Mouse (Mus musculus) neural tube, embryonic 11.5 days (tissue): ENCODE measurements around the gene Lrfn4. TPM values are rescaled to one million over a fixed set of nuclear protein-coding genes. Genes with fewer than 3 reads are reported as not detected.

ENCODE experiments used
- ATAC-seq: fragments of 200-750 bp; cut with Nextera tagmentation; 2 replicates; pipeline ENCODE4 v1.8.0; 2017; ENCODE audit warnings: moderate number of reproducible peaks, mild to moderate bottlenecking, moderate TSS enrichment, moderate library complexity; ENCODE audit not compliant: insufficient read depth, low FRiP score, low TSS enrichment
- DNase-seq: peaks from one replicate; pipeline ENCODE4 v3.0.0-alpha.2; 2015; ENCODE audit warnings: low spot score
- H3K27ac ChIP-seq: fragments of 300-500 bp; sonication (generic); 2 replicates; pipeline ENCODE4 v1.5.1; 2014; ENCODE audit warnings: low read depth, mild to moderate bottlenecking, low read length
- H3K27me3 ChIP-seq: fragments of 300-500 bp; sonication (generic); 2 replicates; pipeline ENCODE4 v1.6.1; 2014; ENCODE audit warnings: mild to moderate bottlenecking, low read length, mixed read lengths; ENCODE audit not compliant: control insufficient read depth, insufficient read depth
- H3K36me3 ChIP-seq: fragments of 300-500 bp; sonication (generic); 2 replicates; pipeline ENCODE4 v1.6.1; 2014; ENCODE audit warnings: mild to moderate bottlenecking, low read length, moderate library complexity, mixed read lengths; ENCODE audit not compliant: control insufficient read depth, insufficient read depth
- H3K4me1 ChIP-seq: fragments of 300-500 bp; sonication (generic); 2 replicates; pipeline ENCODE4 v1.6.1; 2014; ENCODE audit warnings: low read length, mixed read lengths; ENCODE audit not compliant: control insufficient read depth, insufficient read depth
- H3K4me2 ChIP-seq: fragments of 300-500 bp; sonication (generic); 2 replicates; pipeline ENCODE4 v1.6.1; 2014; ENCODE audit warnings: low read depth, mild to moderate bottlenecking, moderate library complexity
- H3K4me3 ChIP-seq: fragments of 300-500 bp; sonication (generic); 2 replicates; pipeline ENCODE4 v1.5.1; 2014; ENCODE audit warnings: low read depth, low read length
- H3K9ac ChIP-seq: fragments of 300-500 bp; sonication (generic); 2 replicates; pipeline ENCODE4 v1.6.1; 2014; ENCODE audit warnings: mild to moderate bottlenecking, low read length
- H3K9me3 ChIP-seq: fragments of 300-500 bp; sonication (generic); 2 replicates; pipeline ENCODE4 v1.6.1; 2016; ENCODE audit warnings: low read length; ENCODE audit not compliant: control insufficient read depth
- WGBS: fragments of 180-500 bp; shearing (Covaris S2); extraction: QIAGEN DNeasy Blood & Tissue Kit; methylation state at CpG from one replicate; pipeline ENCODE4 v1.1.7; 2014; 5-methylcytosine and 5-hydroxymethylcytosine counted together
- polyA plus RNA-seq: library from polyadenylated mRNA; unstranded; fragments of >200 nt; fragmentation: Nextera tagmentation; extraction: Ambion mirVana; gene quantifications from 2 replicates; pipeline ENCODE4 v1.2.1, GENCODE M21; 2014

Gene Lrfn4
- polyA plus RNA-seq, 1 experiment from 2014 or later, result 10.0 TPM

DNA sequence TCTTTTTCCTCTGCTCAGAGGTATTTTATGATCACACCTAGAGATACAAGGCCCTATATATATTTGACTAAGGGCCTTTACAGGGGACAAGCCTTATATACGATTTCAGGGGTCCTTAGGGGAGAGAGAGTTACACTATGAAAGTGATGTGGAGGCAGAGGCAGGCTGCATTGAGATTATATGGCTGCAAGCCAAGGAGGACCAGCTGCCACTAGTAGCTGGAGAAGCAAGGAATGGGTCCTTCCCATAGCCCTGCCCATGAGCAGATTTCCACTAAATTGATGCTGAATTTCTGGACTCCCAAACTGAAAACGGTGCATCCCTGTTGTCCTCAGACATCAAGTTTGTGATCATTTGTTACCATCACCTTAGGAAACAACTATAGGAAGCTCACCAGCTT lies 31.6 kb downstream of the Lrfn4 start:
- Histone ChIP-seq H3K27ac (no peak overlapping the region), H3K4me1 (no peaks in the 10 kb centered on the region), H3K4me2 (no peak overlapping the region), H3K4me3 (no peak overlapping the region), H3K9me3 (no peaks in the 10 kb centered on the region), H3K9ac (no peak overlapping the region), H3K36me3 (no peaks in the 10 kb centered on the region), H3K27me3 (no peaks in the 10 kb centered on the region)
- DNase-seq (no peak), ATAC-seq (no peak)
- WGBS, result 85% methylated on average over 2 of the region's 2 CpGs

DNA sequence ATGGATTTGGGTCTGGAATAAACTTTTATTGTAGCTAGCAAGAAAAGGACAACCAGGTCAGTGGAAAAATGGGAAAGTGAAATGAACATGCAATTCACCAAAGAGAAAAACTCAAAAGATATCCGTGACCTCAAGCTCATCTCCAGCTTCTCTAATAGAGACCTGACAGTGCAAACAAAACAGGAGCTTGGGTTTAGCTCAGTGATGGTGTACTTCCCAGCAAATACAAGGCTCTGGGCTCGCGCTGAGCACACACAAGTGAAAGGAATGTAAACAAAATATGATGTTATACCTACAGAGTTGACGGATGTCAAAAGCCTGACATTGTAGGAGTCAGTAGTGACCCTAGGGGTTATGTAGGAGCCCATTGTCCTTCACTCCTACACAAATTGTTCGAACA lies 36.2 kb downstream of the Lrfn4 start:
- no peaks in the 10 kb centered on the region for H3K9me3 ChIP-seq
- WGBS, result 84% methylated on average over 5 of the region's 5 CpGs

DNA sequence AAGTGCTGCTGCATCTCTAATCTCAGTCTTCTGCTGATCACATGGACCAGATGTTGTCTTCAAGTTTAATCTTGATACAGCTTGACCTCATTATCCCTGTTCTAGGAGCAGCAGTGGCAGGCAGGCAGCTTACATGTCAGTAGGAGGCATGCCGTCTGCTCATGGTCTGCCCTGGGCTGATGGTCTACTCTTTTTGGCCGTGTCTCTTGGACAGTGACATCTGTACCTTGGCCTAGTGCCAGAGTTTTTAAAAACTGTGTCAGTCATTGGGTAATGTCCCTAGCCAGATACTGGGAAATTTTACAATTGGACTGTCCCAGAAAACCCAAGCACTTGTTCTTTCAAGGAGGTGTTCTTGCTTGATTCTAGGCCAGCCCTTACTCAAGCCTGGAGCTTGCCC lies 36.7 kb downstream of the Lrfn4 start:
- H3K27me3 ChIP-seq, result no peaks in the 10 kb centered on the region
- no peak overlapping the region for H3K9ac ChIP-seq
- 75% methylated on average over 2 of the region's 2 CpGs for WGBS
- H3K9me3 ChIP-seq, result no peaks in the 10 kb centered on the region
- DNase-seq (no peak), ATAC-seq (no peak)
- no peak overlapping the region for H3K27ac ChIP-seq
- H3K4me2 ChIP-seq, result no peak overlapping the region
- no peaks in the 10 kb centered on the region for H3K4me1 ChIP-seq
- H3K4me3 ChIP-seq, result no peak overlapping the region
- no peaks in the 10 kb centered on the region for H3K36me3 ChIP-seq

More for the DNA sequence above, 36.2 kb downstream of the Lrfn4 start:
- no peaks in the 10 kb centered on the region for H3K27me3 ChIP-seq
- no peak overlapping the region for H3K4me2 ChIP-seq
- H3K9ac ChIP-seq, result no peak overlapping the region
- H3K4me1 ChIP-seq, result no peaks in the 10 kb centered on the region
- no peaks in the 10 kb centered on the region for H3K36me3 ChIP-seq
- ATAC-seq, result no peak
- DNase-seq, result no peak
- H3K4me3 ChIP-seq, result no peak overlapping the region
- H3K27ac ChIP-seq, result no peak overlapping the region

DNA sequence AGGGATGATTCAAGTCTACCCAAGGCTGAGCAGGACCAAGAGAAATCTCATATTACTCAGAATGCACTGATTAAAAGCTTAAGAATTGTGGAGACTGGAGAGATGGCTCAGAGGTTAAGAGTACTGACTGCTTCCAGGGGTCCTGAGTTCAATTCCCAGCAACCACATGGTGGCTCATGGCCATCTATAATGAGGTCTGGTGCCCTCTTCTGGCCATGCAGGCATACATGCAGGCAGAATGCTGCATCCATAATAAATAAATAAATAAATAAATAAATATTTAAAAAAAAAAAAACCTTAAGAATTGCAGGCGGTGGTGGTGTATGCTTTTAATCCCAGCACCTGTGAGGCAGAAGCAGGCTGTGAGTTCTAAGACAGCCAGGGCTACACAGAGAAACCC lies 42.2 kb downstream of the Lrfn4 start:
- WGBS, result 93% methylated on average over 1 of the region's 1 CpGs

DNA sequence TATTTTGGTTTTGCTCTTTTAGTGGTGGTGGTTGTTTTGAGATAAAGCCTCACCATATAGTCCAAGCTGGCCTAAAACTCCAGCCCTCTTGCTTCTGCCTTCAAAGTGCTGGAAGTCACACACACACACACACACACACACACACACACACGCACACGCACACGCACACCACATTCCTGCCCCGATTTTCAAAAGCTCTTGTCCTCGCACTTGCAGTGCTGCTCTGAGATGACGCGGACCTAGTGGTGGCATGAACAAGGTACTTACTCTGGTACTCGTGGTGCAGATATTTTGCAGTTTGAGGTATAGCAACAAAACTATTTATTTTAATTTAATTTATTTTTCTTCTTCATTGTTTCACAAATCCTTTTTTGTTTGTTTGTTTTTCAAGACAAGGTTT lies 43.0 kb downstream of the Lrfn4 start:
- WGBS, result 92% methylated on average over 8 of the region's 8 CpGs
- no peaks in the 10 kb centered on the region for H3K9me3 ChIP-seq
- no peak overlapping the region for H3K4me2 ChIP-seq
- H3K27me3 ChIP-seq, result no peaks in the 10 kb centered on the region
- DNase-seq (no peak), ATAC-seq (no peak)
- no peak overlapping the region for H3K4me3 ChIP-seq
- no peak overlapping the region for H3K9ac ChIP-seq
- H3K27ac ChIP-seq, result no peak overlapping the region
- H3K36me3 ChIP-seq, result no peaks in the 10 kb centered on the region
- no peaks in the 10 kb centered on the region for H3K4me1 ChIP-seq

More for the DNA sequence above, 42.2 kb downstream of the Lrfn4 start:
- no peaks in the 10 kb centered on the region for H3K9me3 ChIP-seq
- H3K4me3 ChIP-seq, result no peak overlapping the region
- H3K4me1 ChIP-seq, result no peaks in the 10 kb centered on the region
- H3K9ac ChIP-seq, result no peak overlapping the region
- no peaks in the 10 kb centered on the region for H3K27me3 ChIP-seq
- ATAC-seq, result no peak
- no peak overlapping the region for H3K4me2 ChIP-seq
- DNase-seq, result no peak
- no peaks in the 10 kb centered on the region for H3K36me3 ChIP-seq
- no peak overlapping the region for H3K27ac ChIP-seq

DNA sequence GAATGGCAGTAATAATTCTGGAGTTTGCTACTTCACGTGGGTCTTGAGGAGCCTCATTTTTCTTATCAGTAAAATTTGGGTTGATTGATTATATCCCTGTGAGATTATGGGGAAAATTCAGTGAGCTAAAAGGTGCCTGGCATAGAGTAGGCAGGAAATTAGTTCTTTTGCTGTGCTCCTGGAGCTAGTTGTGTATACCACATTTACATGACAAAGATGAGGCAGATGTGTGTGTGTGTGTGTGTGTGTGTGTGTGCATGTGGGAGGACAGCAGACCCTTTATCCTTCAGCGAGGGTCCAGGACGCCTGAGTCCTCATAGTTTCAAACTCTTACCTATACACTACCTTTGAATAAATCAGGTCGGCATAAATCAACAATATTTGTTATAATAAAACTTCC lies 43.4 kb downstream of the Lrfn4 start:
- DNase-seq (no peak), ATAC-seq (no peak)
- Histone ChIP-seq H3K4me3 (no peak overlapping the region), H3K4me1 (no peaks in the 10 kb centered on the region), H3K9ac (no peak overlapping the region), H3K36me3 (no peaks in the 10 kb centered on the region), H3K27ac (no peak overlapping the region), H3K9me3 (no peaks in the 10 kb centered on the region), H3K4me2 (no peak overlapping the region), H3K27me3 (no peaks in the 10 kb centered on the region)
- 75% methylated on average over 4 of the region's 4 CpGs for WGBS

DNA sequence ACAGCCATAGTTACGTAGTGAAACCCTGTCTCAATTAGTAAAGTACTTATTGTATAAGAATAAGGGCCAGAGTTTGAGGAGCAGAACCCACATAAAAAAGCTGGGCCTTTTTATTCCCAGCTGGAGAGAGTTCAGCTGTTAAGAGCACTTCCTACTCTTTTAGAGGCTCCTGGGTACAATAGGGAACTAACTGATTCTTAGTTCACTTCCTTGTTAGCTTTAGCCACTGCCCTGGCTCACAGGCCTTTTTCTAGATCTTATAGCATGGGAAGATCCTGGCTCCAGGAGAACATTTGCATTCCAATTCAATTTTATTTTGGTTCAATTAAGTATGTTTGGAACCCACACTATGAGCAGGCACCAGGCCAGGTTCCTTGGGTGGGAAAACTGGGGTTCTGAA lies 43.8 kb downstream of the Lrfn4 start:
- DNase-seq, result no peak
- H3K9ac ChIP-seq, result no peak overlapping the region
- no peaks in the 10 kb centered on the region for H3K4me1 ChIP-seq
- H3K9me3 ChIP-seq, result no peaks in the 10 kb centered on the region
- H3K4me3 ChIP-seq, result no peak overlapping the region
- H3K27ac ChIP-seq, result no peak overlapping the region
- ATAC-seq, result no peak
- H3K36me3 ChIP-seq, result no peaks in the 10 kb centered on the region
- 88% methylated on average over 1 of the region's 1 CpGs for WGBS
- H3K27me3 ChIP-seq, result no peaks in the 10 kb centered on the region
- no peak overlapping the region for H3K4me2 ChIP-seq

DNA sequence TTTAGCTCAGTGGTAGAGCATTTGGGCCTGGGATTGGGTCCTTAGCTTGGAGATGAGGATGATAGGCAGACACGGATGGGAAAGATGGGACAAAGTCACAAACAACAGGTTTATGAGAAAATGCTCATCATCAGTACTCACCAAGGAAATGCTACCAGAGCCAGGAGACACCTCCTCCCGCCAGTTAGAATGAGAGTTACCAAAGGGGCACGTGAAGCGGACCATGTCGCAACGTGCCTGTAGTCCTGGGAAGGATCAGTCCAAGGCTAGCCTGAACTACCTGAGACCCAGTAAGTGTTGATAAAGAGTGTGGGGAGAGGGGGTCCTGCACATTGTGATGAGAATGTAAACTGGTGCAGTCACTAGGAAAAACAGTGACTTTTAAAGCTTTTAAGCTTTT lies 44.7 kb downstream of the Lrfn4 start:
- WGBS, result 90% methylated on average over 6 of the region's 6 CpGs
- ATAC-seq, result no peak
- H3K9me3 ChIP-seq, result no peaks in the 10 kb centered on the region
- H3K4me1 ChIP-seq, result no peaks in the 10 kb centered on the region
- H3K27me3 ChIP-seq, result no peaks in the 10 kb centered on the region
- no peak overlapping the region for H3K4me3 ChIP-seq
- H3K4me2 ChIP-seq, result no peak overlapping the region
- no peaks in the 10 kb centered on the region for H3K36me3 ChIP-seq
- DNase-seq, result no peak
- no peak overlapping the region for H3K27ac ChIP-seq
- no peak overlapping the region for H3K9ac ChIP-seq

DNA sequence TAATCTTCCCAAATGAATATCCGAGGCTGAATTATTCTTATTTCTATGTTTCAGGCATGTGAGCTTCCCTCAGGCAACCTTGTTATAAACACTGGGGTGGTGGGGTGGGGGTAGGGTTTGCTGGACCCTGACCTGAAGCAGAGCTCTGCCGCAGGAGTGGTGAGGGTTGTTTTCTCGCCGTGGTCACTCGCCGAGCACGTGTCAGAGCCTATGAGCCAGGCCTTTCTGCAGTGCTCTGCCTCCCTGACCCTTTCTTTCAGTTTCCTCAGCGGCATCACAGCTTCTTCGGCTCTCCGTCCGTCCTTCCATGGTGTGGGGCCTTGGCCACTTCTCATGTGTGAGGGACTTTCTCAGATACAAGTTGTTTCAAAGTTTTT lies 45.2 kb downstream of the Lrfn4 start:
- no peaks in the 10 kb centered on the region for H3K4me1 ChIP-seq
- no peak for ATAC-seq
- no peak overlapping the region for H3K4me3 ChIP-seq

More for the DNA sequence above, 45.2 kb downstream of the Lrfn4 start:
- Histone ChIP-seq H3K9me3 (no peaks in the 10 kb centered on the region), H3K9ac (no peak overlapping the region), H3K36me3 (no peaks in the 10 kb centered on the region), H3K27me3 (no peaks in the 10 kb centered on the region), H3K4me2 (no peak overlapping the region), H3K27ac (no peak overlapping the region)
- WGBS, result 87% methylated on average over 11 of the region's 11 CpGs
- no peak for DNase-seq
